Mouse (Mus musculus) midbrain, embryonic 10.5 days (tissue): Measurements from ENCODE around the gene Efna5. TPM values are rescaled to one million over a fixed set of nuclear protein-coding genes. Genes with fewer than 3 reads are reported as not detected.

Source experiments
- DNase-seq: peaks from one replicate; pipeline ENCODE4 v3.0.0-alpha.2; 2017; ENCODE audit warnings: low spot score
- H3K27ac ChIP-seq: fragments of 300-500 bp; sonication (generic); replicated peaks from 2 replicates; pipeline ENCODE4 v1.5.1; 2016; ENCODE audit warnings: mild to moderate bottlenecking
- H3K27me3 ChIP-seq: fragments of 300-500 bp; sonication (generic); 2 replicates; pipeline ENCODE4 v1.6.1; 2016; ENCODE audit warnings: low read depth, mild to moderate bottlenecking; ENCODE audit not compliant: poor library complexity, severe bottlenecking
- H3K36me3 ChIP-seq: fragments of 300-500 bp; sonication (generic); 2 replicates; pipeline ENCODE4 v1.6.1; 2016; ENCODE audit warnings: mild to moderate bottlenecking, moderate library complexity
- H3K4me1 ChIP-seq: fragments of 300-500 bp; sonication (generic); 2 replicates; pipeline ENCODE4 v1.6.1; 2016
- H3K4me3 ChIP-seq: fragments of 300-500 bp; sonication (generic); 2 replicates; pipeline ENCODE4 v1.5.1; 2016; ENCODE audit warnings: mild to moderate bottlenecking, moderate library complexity
- H3K9me3 ChIP-seq: fragments of 300-500 bp; sonication (generic); replicated peaks from 2 replicates; pipeline ENCODE4 v1.6.1; 2016; ENCODE audit warnings: mild to moderate bottlenecking
- WGBS: fragments of 180-500 bp; shearing (Covaris S2); methylation state at CpG from one replicate; pipeline ENCODE4 v1.1.7; 2016; 5-methylcytosine and 5-hydroxymethylcytosine counted together
- polyA plus RNA-seq: library from polyadenylated mRNA; unstranded; fragments of >200 nt; fragmentation: Nextera tagmentation; extraction: Ambion mirVana; gene quantifications from 2 replicates; pipeline ENCODE4 v1.2.1, GENCODE M21; 2016

Efna5 gene
- polyA plus RNA-seq, 1 experiment from 2014 or later: 58.8 TPM

- no peak overlapping the region for H3K27ac ChIP-seq
- no peak for DNase-seq
Observed at GRCm38 (mm10) chr17:62624804-62625645, 256.1 kb downstream of the Efna5 start.

GRCm38 (mm10) chr17:62623224-62623623 is 257.9 kb downstream of the Efna5 start:
- H3K9me3 ChIP-seq: no peaks in the 10 kb centered on the region
- WGBS: 95% methylated on average over 3 of the region's 3 CpGs
- H3K36me3 ChIP-seq: no peaks in the 10 kb centered on the region
- no peak overlapping the region for H3K4me3 ChIP-seq
- DNase-seq: no peak
- H3K27ac ChIP-seq: no peak overlapping the region
- peaks cover 15% of the 10 kb centered on the region for H3K4me1 ChIP-seq
- no peaks in the 10 kb centered on the region for H3K27me3 ChIP-seq

More at GRCm38 (mm10) chr17:62624804-62625645, 256.1 kb downstream of the Efna5 start:
- peaks cover 21% of the 10 kb centered on the region for H3K4me1 ChIP-seq
- 92% methylated on average over 8 of the region's 8 CpGs for WGBS
- H3K9me3 ChIP-seq: no peaks in the 10 kb centered on the region
- no peak overlapping the region for H3K4me3 ChIP-seq
- H3K27me3 ChIP-seq: no peaks in the 10 kb centered on the region
- H3K36me3 ChIP-seq: no peaks in the 10 kb centered on the region

- no peak overlapping the region for H3K4me3 ChIP-seq
- no peaks in the 10 kb centered on the region for H3K9me3 ChIP-seq
- H3K36me3 ChIP-seq: no peaks in the 10 kb centered on the region
- WGBS: 86% methylated on average over 4 of the region's 4 CpGs
- H3K27me3 ChIP-seq: no peaks in the 10 kb centered on the region
- no peak overlapping the region for H3K27ac ChIP-seq
- no peak for DNase-seq
- H3K4me1 ChIP-seq: peaks cover 15% of the 10 kb centered on the region
Observed at GRCm38 (mm10) chr17:62622481-62622880, 258.6 kb downstream of the Efna5 start.

- H3K27ac ChIP-seq: no peak overlapping the region
- no peak overlapping the region for H3K4me3 ChIP-seq
- no peaks in the 10 kb centered on the region for H3K36me3 ChIP-seq
- 0 out of 2 replicates have a peak, but pooled peaks cover under 1% of the 10 kb centered on the region for H3K27me3 ChIP-seq
- 91% methylated on average over 6 of the region's 6 CpGs for WGBS
- no peaks in the 10 kb centered on the region for H3K9me3 ChIP-seq
- peaks cover 28% of the 10 kb centered on the region for H3K4me1 ChIP-seq
- no peak for DNase-seq
Observed at GRCm38 (mm10) chr17:62615159-62615558, 266.0 kb downstream of the Efna5 start.

DNA sequence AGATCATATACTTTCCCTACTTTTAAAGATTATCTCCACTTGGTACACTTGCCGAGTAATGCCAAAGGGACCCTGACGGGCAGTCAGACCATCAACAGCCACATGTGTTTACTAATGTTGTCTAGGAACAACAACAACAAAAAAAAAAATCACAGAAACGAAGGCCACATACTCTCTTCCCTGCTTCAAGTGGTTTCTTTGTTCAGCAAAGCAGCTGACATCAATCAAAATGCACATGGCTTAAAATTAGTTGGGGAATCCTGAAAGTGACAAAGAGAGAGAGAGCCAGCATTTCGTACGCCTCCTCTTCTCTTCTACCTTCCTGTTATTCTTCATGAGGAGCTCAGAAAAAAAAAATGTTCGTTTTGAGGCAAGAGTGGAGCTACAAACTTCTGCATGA is 266.4 kb downstream of the Efna5 start:
- no peak for DNase-seq
- Histone ChIP-seq H3K4me3 (no peak overlapping the region), H3K4me1 (peaks cover 28% of the 10 kb centered on the region), H3K9me3 (no peaks in the 10 kb centered on the region), H3K27ac (no peak overlapping the region), H3K27me3 (0 out of 2 replicates have a peak, but pooled peaks cover 3% of the 10 kb centered on the region), H3K36me3 (no peaks in the 10 kb centered on the region)
- 83% methylated on average over 6 of the region's 6 CpGs for WGBS

DNA sequence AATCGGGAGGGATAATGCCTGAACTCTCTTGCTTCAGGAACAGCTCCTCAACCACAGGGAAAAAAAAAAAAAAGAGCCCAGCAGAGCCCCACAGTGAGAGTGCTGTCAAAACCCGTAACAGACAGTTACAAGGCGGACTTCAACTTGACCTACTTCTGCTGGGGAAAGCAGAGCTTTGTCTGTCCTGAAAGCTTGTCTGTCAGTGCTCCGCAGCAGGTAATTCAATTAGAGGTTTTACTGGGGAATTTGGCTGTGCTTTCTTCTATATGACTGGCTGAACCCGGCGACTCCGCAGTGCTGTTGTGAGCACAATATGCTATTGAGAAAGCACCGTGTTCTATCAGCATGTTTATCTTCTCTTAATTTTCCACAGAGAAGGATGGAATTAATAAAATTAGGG is 266.9 kb downstream of the Efna5 start:
- Histone ChIP-seq H3K27ac (no peak overlapping the region; the same call in 1 of the 2 replicates), H3K36me3 (no peaks in the 10 kb centered on the region), H3K9me3 (no peaks in the 10 kb centered on the region), H3K4me1 (peaks cover 30% of the 10 kb centered on the region), H3K4me3 (no peak overlapping the region), H3K27me3 (0 out of 2 replicates have a peak, but pooled peaks cover 3% of the 10 kb centered on the region)
- no peak for DNase-seq
- WGBS: 46% methylated on average over 8 of the region's 8 CpGs

GRCm38 (mm10) chr17:62613232-62613631 is 267.9 kb downstream of the Efna5 start:
- no peak for DNase-seq
- peaks cover 40% of the 10 kb centered on the region for H3K4me1 ChIP-seq
- no peaks in the 10 kb centered on the region for H3K9me3 ChIP-seq
- H3K27ac ChIP-seq: no peak overlapping the region
- 0 out of 2 replicates have a peak, but pooled peaks cover 3% of the 10 kb centered on the region for H3K27me3 ChIP-seq
- no peak overlapping the region for H3K4me3 ChIP-seq
- H3K36me3 ChIP-seq: no peaks in the 10 kb centered on the region
- 93% methylated on average over 11 of the region's 11 CpGs for WGBS

- Histone ChIP-seq H3K4me3 (no peak overlapping the region), H3K4me1 (peaks cover 44% of the 10 kb centered on the region), H3K36me3 (peaks cover 23% of the 10 kb centered on the region), H3K9me3 (no peaks in the 10 kb centered on the region), H3K27me3 (0 out of 2 replicates have a peak, but pooled peaks cover 3% of the 10 kb centered on the region), H3K27ac (no peak overlapping the region)
- WGBS: 59% methylated on average over 8 of the region's 8 CpGs
- DNase-seq: no peak
Observed at GRCm38 (mm10) chr17:62608145-62608544, 273.0 kb downstream of the Efna5 start.

GRCm38 (mm10) chr17:62607304-62607914 is 273.7 kb downstream of the Efna5 start:
- peaks cover 44% of the 10 kb centered on the region for H3K4me1 ChIP-seq
- H3K27me3 ChIP-seq: 0 out of 2 replicates have a peak, but pooled peaks cover 3% of the 10 kb centered on the region
- WGBS: 92% methylated on average over 18 of the region's 18 CpGs
- H3K4me3 ChIP-seq: no peak overlapping the region
- no peak overlapping the region for H3K27ac ChIP-seq
- DNase-seq: no peak
- no peaks in the 10 kb centered on the region for H3K9me3 ChIP-seq
- peaks cover 28% of the 10 kb centered on the region for H3K36me3 ChIP-seq

DNA sequence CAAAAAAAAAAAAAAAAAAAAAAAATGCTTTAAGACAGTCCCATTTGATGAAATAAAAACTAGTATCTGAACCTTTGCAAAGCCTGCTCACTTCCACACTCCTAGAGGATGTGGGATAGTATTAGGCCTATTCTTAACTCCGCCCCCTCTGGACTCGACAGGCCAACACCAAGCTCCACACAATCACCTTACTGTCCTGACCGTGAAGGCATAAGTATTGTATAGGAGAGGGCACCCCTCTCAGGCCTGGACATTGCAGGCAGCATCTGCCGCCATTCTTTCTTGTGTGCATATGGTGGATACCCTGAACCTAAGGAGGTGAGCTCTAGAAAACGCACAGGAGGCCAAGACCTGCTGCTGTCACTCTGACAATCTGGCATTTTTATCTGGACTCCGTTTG is 274.4 kb downstream of the Efna5 start:
- no peak overlapping the region for H3K27ac ChIP-seq
- peaks cover 34% of the 10 kb centered on the region for H3K36me3 ChIP-seq
- 0 out of 2 replicates have a peak, but pooled peaks cover 3% of the 10 kb centered on the region for H3K27me3 ChIP-seq
- no peak for DNase-seq
- H3K4me1 ChIP-seq: peaks cover 44% of the 10 kb centered on the region
- no peak overlapping the region for H3K4me3 ChIP-seq
- H3K9me3 ChIP-seq: no peaks in the 10 kb centered on the region
- 83% methylated on average over 6 of the region's 6 CpGs for WGBS

DNA sequence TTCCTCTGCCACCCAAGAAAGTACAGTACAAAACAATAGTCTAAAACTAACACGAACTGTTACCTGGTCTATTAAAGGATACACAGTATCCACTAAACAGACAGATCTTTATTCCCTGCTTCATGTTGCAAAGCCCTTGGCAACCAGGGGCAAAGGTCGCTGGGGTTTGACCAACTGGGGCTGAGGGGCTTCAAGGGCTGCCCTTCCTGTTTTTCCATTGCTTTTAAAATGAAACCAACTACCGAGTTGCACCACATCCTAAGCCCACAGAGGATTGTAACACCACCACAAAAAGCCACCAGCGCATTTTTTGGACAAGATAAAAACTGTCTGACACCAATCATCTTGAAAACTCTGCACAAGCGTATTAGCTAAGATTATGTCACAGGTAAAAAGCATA is 276.8 kb downstream of the Efna5 start:
- H3K4me1 ChIP-seq: peaks cover 51% of the 10 kb centered on the region
- WGBS: 57% methylated on average over 5 of the region's 5 CpGs

GRCm38 (mm10) chr17:62603604-62604003 is 277.5 kb downstream of the Efna5 start:
- H3K36me3 ChIP-seq: peaks cover 34% of the 10 kb centered on the region
- no peak overlapping the region for H3K27ac ChIP-seq
- H3K9me3 ChIP-seq: no peaks in the 10 kb centered on the region
- DNase-seq: no peak
- H3K4me1 ChIP-seq: peaks cover 51% of the 10 kb centered on the region
- no peak overlapping the region for H3K4me3 ChIP-seq
- no peaks in the 10 kb centered on the region for H3K27me3 ChIP-seq
- WGBS: 51% methylated on average over 5 of the region's 5 CpGs

More for the DNA sequence above, 276.8 kb downstream of the Efna5 start:
- Histone ChIP-seq H3K27ac (no peak overlapping the region), H3K4me3 (no peak overlapping the region), H3K27me3 (no peaks in the 10 kb centered on the region), H3K36me3 (peaks cover 34% of the 10 kb centered on the region), H3K9me3 (no peaks in the 10 kb centered on the region)
- DNase-seq: peak; percentile 33
